Mouse (Mus musculus) embryonic facial prominence, embryonic 15.5 days (tissue): ENCODE data around the gene Serpina3n. TPM values are rescaled to one million over a fixed set of nuclear protein-coding genes. Genes with fewer than 3 reads are reported as not detected.

Source experiments
- polyA plus RNA-seq: library from polyadenylated mRNA; unstranded; fragments of >200 nt; fragmentation: Nextera tagmentation; extraction: Ambion mirVana; gene quantifications from 2 replicates; pipeline ENCODE4 v1.2.1, GENCODE M21; 2015

Gene Serpina3n
- polyA plus RNA-seq, 1 experiment from 2014 or later: 1.3 TPM

Other genes starting within 250 kb of the Serpina3n start
- not detected in 2 replicates for gene Serpina3f, start 192.2 kb upstream of the Serpina3n start, polyA plus RNA-seq
- gene Serpina3g, start 170.5 kb upstream of the Serpina3n start, polyA plus RNA-seq: 0.63 and 0.83 TPM in 2 replicates
- gene Serpina3i, start 143.6 kb upstream of the Serpina3n start, polyA plus RNA-seq: 1.1 and 1.3 TPM in 2 replicates
- gene Serpina3j, start 92.2 kb upstream of the Serpina3n start, polyA plus RNA-seq: 0.17 TPM in 1 of 2 replicates, not detected in the other
- gene Serpina3k, start 68.2 kb upstream of the Serpina3n start, polyA plus RNA-seq: not detected in 2 replicates
- gene Serpina3m, start 68.2 kb upstream of the Serpina3n start, polyA plus RNA-seq: not detected in 2 replicates
- gene Gsc, start 66.6 kb downstream of the Serpina3n start, polyA plus RNA-seq: 13.8 and 14.3 TPM in 2 replicates